Mouse (Mus musculus): Measurements from ENCODE around the gene Bace2. TPM values are rescaled to one million over a fixed set of nuclear protein-coding genes. Genes with fewer than 3 reads are reported as not detected.

Bace2 gene
- polyA plus RNA-seq, 1 experiment from 2014 or later: 2.0 TPM

DNA sequence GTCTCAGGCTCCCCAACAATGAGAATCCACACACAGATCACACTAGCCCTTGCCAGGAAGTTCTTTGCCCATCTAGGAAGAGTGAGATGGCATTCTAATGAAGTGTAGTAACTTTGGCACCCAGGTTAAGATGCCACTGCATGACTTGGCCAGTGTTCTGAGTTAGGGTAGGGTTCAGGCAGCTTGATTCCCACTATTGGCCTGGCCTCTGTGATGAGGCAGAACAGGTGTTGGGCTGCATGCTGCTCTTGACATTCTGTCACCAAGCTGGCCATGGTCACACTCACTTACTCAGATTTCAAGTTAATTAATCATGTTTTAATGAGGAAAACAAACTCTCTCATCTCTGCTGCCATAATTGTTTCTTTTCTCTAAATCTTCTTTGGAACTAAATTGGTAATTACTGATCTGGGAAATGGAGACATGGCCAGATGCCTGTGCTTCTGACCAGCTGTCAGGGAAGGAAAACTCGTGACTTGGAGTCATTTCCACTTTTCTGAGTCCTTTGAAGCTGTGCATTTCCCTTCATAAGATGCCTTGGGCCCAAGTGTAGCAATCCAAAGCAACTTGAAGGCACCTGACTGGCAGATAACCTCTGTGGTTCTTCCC is 81.0 kb downstream of the Bace2 start:
- no peaks in the 10 kb centered on the region for H3K36me3 ChIP-seq (ENCODE audit: control insufficient read depth, insufficient read depth, low read length)
- H3K9ac ChIP-seq (ENCODE audit: low read length): no peak overlapping the region
- no peak overlapping the region for H3K4me2 ChIP-seq (ENCODE audit: low read depth, low read length, severe bottlenecking)
- no peak overlapping the region for H3K27ac ChIP-seq (ENCODE audit: low read depth, low read length)
- no peaks in the 10 kb centered on the region for H3K9me3 ChIP-seq (ENCODE audit: control insufficient read depth, low read length)
- no peaks in the 10 kb centered on the region for H3K4me1 ChIP-seq (replicated peaks; ENCODE audit: control insufficient read depth, insufficient read depth, low read length)
- DNase-seq (ENCODE audit: low spot score) (no peak), ATAC-seq (replicated peaks; ENCODE audit: low FRiP score) (no peak)
- 55% methylated on average over 1 of the region's 1 CpGs for WGBS
- no peaks in the 10 kb centered on the region for H3K27me3 ChIP-seq (ENCODE audit: control insufficient read depth, insufficient read depth, low read length)
- no peak overlapping the region for H3K4me3 ChIP-seq (ENCODE audit: low read depth, low read length)

DNA sequence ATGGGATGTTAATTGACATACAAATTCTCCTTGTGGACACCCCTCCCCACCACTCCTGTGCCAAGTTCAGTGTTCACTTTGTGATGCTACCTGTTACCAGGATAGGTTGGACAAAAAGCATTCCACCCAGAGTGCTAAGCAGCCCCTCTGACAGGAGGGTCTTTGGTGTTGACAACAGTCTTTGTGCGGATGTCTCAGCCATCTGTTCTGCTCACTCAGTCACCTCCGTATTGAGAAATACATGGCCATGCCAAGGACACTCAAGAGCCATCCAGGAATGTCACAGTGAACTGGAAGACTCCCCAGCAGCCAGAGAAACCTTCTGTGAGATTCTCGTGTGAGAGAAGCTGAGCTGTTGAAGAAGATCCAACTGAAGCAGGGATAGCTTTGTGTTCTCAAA is 81.6 kb downstream of the Bace2 start:
- H3K4me2 ChIP-seq (ENCODE audit: low read depth, low read length, severe bottlenecking): no peak overlapping the region
- no peaks in the 10 kb centered on the region for H3K9me3 ChIP-seq (ENCODE audit: control insufficient read depth, low read length)
- no peak overlapping the region for H3K27ac ChIP-seq (ENCODE audit: low read depth, low read length)
- no peak overlapping the region for H3K4me3 ChIP-seq (ENCODE audit: low read depth, low read length)
- no peak for ATAC-seq (replicated peaks; ENCODE audit: low FRiP score)
- no peaks in the 10 kb centered on the region for H3K36me3 ChIP-seq (ENCODE audit: control insufficient read depth, insufficient read depth, low read length)
- no peak for DNase-seq (ENCODE audit: low spot score)
- no peaks in the 10 kb centered on the region for H3K27me3 ChIP-seq (ENCODE audit: control insufficient read depth, insufficient read depth, low read length)
- no peaks in the 10 kb centered on the region for H3K4me1 ChIP-seq (replicated peaks; ENCODE audit: control insufficient read depth, insufficient read depth, low read length)
- WGBS: 84% methylated on average over 3 of the region's 3 CpGs
- no peak overlapping the region for H3K9ac ChIP-seq (ENCODE audit: low read length)

DNA sequence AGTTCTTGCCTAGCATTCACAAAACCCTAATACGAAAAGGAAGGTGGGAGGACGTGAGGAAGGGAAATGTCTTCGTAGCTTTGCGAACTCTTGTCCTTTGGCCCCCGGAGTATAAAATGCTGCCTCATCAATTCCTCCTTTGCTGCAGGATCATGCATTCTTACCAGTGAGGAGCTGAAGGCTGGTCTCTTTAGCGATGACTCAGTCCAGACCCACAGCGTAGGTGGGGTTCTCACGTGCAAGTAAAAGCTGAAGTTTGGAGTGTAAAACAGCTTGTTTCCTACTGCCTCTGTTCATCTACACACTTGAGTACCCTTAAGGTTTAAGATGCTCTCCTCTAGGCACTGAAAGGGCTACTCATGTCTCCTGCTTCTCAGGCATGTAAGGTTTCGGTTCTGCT is 85.4 kb downstream of the Bace2 start:
- H3K4me1 ChIP-seq (replicated peaks; ENCODE audit: control insufficient read depth, insufficient read depth, low read length): no peaks in the 10 kb centered on the region
- H3K27me3 ChIP-seq (ENCODE audit: control insufficient read depth, insufficient read depth, low read length): no peaks in the 10 kb centered on the region
- no peak overlapping the region for H3K9ac ChIP-seq (ENCODE audit: low read length)
- DNase-seq (ENCODE audit: low spot score) (no peak), ATAC-seq (replicated peaks; ENCODE audit: low FRiP score) (no peak)
- no peak overlapping the region for H3K4me2 ChIP-seq (ENCODE audit: low read depth, low read length, severe bottlenecking)
- H3K36me3 ChIP-seq (ENCODE audit: control insufficient read depth, insufficient read depth, low read length): no peaks in the 10 kb centered on the region
- no peaks in the 10 kb centered on the region for H3K9me3 ChIP-seq (ENCODE audit: control insufficient read depth, low read length)
- 93% methylated on average over 9 of the region's 9 CpGs for WGBS
- no peak overlapping the region for H3K27ac ChIP-seq (ENCODE audit: low read depth, low read length)
- H3K4me3 ChIP-seq (ENCODE audit: low read depth, low read length): no peak overlapping the region

DNA sequence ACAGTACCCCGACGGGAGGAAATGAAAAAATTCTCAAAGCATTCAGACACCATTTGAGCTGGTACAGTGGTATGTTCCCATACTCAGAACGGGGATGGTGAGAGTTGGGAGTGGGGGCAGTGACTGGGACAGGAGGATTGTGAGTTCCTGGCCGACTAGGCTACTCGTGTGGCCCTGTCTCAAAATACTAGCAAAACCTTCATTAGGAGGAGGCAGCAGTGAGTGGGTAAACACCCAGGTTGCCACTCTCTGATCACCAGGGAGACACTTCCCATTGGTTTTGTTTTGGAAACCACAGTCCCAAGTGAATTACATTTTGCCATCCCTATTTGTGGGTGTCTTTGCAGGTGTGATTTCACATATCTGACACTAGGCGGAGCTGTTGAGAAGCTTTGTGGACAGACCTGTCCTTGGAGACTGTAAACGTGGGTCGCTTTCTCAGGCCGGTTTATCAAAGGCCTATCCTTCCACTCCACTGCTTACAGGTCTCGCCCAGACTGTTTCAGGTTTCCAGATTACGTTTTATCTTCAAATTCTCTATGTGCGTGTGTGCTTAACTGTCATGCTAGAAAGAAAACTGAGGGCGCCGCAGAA is 87.2 kb downstream of the Bace2 start:
- Histone ChIP-seq H3K4me2 (ENCODE audit: low read depth, low read length, severe bottlenecking) (no peak overlapping the region), H3K4me1 (replicated peaks; ENCODE audit: control insufficient read depth, insufficient read depth, low read length) (no peaks in the 10 kb centered on the region), H3K9ac (ENCODE audit: low read length) (no peak overlapping the region), H3K9me3 (ENCODE audit: control insufficient read depth, low read length) (no peaks in the 10 kb centered on the region), H3K27ac (ENCODE audit: low read depth, low read length) (no peak overlapping the region), H3K4me3 (ENCODE audit: low read depth, low read length) (no peak overlapping the region), H3K36me3 (ENCODE audit: control insufficient read depth, insufficient read depth, low read length) (no peaks in the 10 kb centered on the region), H3K27me3 (ENCODE audit: control insufficient read depth, insufficient read depth, low read length) (no peaks in the 10 kb centered on the region)
- peak; percentile 78 for ATAC-seq (replicated peaks; ENCODE audit: low FRiP score)
- DNase-seq (ENCODE audit: low spot score): peak; percentile 62
- 52% methylated on average over 14 of the region's 14 CpGs for WGBS

DNA sequence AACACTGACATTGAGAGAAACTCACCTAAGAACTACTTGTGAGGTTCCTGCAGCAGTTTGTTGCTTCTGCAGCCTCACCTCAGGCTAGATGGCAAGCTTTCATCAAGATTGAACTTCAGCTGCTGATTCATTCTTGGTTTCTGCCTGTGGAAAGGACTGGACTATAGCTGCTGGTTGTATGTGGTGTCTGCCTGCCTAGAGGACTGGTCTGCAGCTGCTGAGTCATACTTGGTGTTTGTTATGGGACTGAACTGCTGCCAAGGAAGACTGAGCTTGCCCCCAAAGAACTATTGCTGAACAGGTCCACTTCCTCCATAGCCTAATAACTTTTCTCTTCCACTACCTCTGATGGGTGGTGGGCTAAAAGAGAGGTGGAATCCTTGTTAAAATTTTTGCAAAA is 90.8 kb downstream of the Bace2 start:
- Histone ChIP-seq H3K4me1 (replicated peaks; ENCODE audit: control insufficient read depth, insufficient read depth, low read length) (no peaks in the 10 kb centered on the region), H3K27me3 (ENCODE audit: control insufficient read depth, insufficient read depth, low read length) (no peaks in the 10 kb centered on the region), H3K9me3 (ENCODE audit: control insufficient read depth, low read length) (no peaks in the 10 kb centered on the region), H3K4me3 (ENCODE audit: low read depth, low read length) (no peak overlapping the region), H3K9ac (ENCODE audit: low read length) (no peak overlapping the region), H3K27ac (ENCODE audit: low read depth, low read length) (no peak overlapping the region), H3K4me2 (ENCODE audit: low read depth, low read length, severe bottlenecking) (no peak overlapping the region), H3K36me3 (ENCODE audit: control insufficient read depth, insufficient read depth, low read length) (no peaks in the 10 kb centered on the region)
- ATAC-seq (replicated peaks; ENCODE audit: low FRiP score): no peak
- no peak for DNase-seq (ENCODE audit: low spot score)

DNA sequence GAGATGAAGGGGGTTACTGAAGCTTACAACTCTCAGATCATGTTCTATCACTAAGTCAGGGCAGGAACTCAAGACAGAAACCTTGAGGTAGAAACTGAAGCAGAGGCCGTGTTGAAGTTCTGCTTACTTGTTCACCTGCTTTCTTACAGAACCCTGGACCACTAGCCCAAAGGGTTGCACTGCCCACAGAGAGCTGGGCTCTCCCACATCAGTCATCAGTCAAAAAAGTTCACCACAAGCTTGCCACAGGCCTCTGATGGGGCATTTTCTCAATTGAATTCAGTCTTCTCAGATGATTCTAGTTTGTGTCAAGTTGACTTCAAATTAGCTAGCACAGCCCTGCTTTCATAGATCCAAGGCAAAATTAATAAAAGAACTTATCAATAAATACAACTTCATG is 103.3 kb downstream of the Bace2 start:
- 87% methylated on average over 1 of the region's 1 CpGs for WGBS

DNA sequence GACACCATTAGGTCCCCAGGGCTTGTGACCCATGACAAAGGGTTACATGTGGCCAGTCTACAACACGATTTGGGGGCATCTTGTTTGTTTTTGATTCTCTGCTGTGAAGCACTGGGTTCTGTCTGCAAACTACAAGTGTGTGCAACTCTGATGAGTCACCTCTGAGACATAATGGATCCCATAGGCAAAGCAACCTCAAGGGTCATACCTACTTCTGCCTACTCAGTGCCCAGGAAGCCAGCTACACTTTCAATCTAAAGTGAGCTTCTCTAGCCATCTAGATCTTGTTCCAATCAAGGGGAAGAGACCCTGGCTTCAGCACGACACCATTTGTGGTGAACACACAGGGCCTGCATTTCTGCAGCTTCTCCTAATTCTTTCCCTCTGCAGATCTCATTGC is 104.7 kb downstream of the Bace2 start:
- H3K27me3 ChIP-seq (ENCODE audit: control insufficient read depth, insufficient read depth, low read length): no peaks in the 10 kb centered on the region

More for the DNA sequence above, 103.3 kb downstream of the Bace2 start:
- H3K9me3 ChIP-seq (ENCODE audit: control insufficient read depth, low read length): no peaks in the 10 kb centered on the region
- H3K4me1 ChIP-seq (replicated peaks; ENCODE audit: control insufficient read depth, insufficient read depth, low read length): peaks cover 2% of the 10 kb centered on the region; the same call in 1 of the 2 replicates
- no peak for DNase-seq (ENCODE audit: low spot score)
- H3K36me3 ChIP-seq (ENCODE audit: control insufficient read depth, insufficient read depth, low read length): no peaks in the 10 kb centered on the region
- H3K27ac ChIP-seq (ENCODE audit: low read depth, low read length): no peak overlapping the region
- H3K4me3 ChIP-seq (ENCODE audit: low read depth, low read length): no peak overlapping the region
- ATAC-seq (replicated peaks; ENCODE audit: low FRiP score): no peak
- H3K9ac ChIP-seq (ENCODE audit: low read length): no peak overlapping the region
- H3K4me2 ChIP-seq (ENCODE audit: low read depth, low read length, severe bottlenecking): no peak overlapping the region
- H3K27me3 ChIP-seq (ENCODE audit: control insufficient read depth, insufficient read depth, low read length): no peaks in the 10 kb centered on the region

DNA sequence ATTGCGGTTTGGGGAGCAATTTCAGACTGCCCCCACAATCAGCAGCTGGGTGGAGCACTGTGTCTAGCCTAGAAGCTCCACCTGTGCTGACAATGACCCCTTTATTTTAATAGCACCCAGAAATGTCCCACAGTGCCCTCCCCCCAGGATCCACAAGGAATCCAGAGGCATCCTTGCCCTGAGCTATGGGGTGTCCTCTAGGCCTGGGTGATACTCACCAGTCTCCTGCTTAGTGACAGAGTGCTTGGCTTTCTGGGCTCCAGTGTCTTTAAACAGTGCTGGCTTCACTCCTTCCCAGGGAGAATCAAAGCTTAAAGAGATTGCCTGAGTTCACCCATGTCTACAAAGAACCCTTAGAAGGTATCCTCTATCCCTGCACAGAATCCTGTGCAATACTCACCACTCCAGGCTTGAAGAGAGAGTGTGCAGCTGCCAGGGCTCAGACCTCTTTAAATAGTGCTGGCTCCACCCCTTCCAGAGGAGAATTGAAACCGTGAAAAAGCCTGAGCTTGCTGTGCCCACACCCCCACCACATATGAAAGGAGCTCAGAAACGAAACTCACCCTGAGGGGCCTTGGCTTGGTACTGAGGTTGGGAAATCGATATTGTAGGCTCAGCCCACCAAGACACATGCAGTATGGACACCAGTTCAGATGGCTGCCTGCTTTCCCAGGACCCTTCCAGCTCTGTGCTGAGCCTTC is 106.1 kb downstream of the Bace2 start, which contains the start of gene Mx1:
Mx1 (minus strand) TSS at position 427 of the 701 bp plus-strand sequence.
- ATAC-seq (replicated peaks; ENCODE audit: low FRiP score) (no peak; the same call in 1 of the 2 replicates), DNase-seq (ENCODE audit: low spot score) (no peak)
- H3K27me3 ChIP-seq (ENCODE audit: control insufficient read depth, insufficient read depth, low read length): no peaks in the 10 kb centered on the region
- no peak within 1 kb of the TSS for H3K4me2 ChIP-seq (ENCODE audit: low read depth, low read length, severe bottlenecking)
- 24% methylated on average over 4 of the region's 4 CpGs for WGBS
- no peak within 1 kb of the TSS for H3K27ac ChIP-seq (ENCODE audit: low read depth, low read length)
- H3K36me3 ChIP-seq (ENCODE audit: control insufficient read depth, insufficient read depth, low read length): no peaks in the 10 kb centered on the region
- H3K4me3 ChIP-seq (ENCODE audit: low read depth, low read length): no peak within 1 kb of the TSS
- H3K9ac ChIP-seq (ENCODE audit: low read length): no peak within 1 kb of the TSS
- peaks cover 2% of the 10 kb centered on the region; the same call in 1 of the 2 replicates for H3K4me1 ChIP-seq (replicated peaks; ENCODE audit: control insufficient read depth, insufficient read depth, low read length)
- no peaks in the 10 kb centered on the region for H3K9me3 ChIP-seq (ENCODE audit: control insufficient read depth, low read length)

More for the DNA sequence above, 104.7 kb downstream of the Bace2 start:
- H3K4me2 ChIP-seq (ENCODE audit: low read depth, low read length, severe bottlenecking): no peak overlapping the region
- H3K9me3 ChIP-seq (ENCODE audit: control insufficient read depth, low read length): no peaks in the 10 kb centered on the region
- no peaks in the 10 kb centered on the region for H3K36me3 ChIP-seq (ENCODE audit: control insufficient read depth, insufficient read depth, low read length)
- no peak for DNase-seq (ENCODE audit: low spot score)
- 75% methylated on average over 2 of the region's 2 CpGs for WGBS
- H3K9ac ChIP-seq (ENCODE audit: low read length): no peak overlapping the region
- H3K4me1 ChIP-seq (replicated peaks; ENCODE audit: control insufficient read depth, insufficient read depth, low read length): peaks cover 2% of the 10 kb centered on the region; the same call in 1 of the 2 replicates
- no peak overlapping the region for H3K4me3 ChIP-seq (ENCODE audit: low read depth, low read length)
- no peak for ATAC-seq (replicated peaks; ENCODE audit: low FRiP score)
- no peak overlapping the region for H3K27ac ChIP-seq (ENCODE audit: low read depth, low read length)
